Mouse (Mus musculus) liver, postnatal 0 days (tissue): ENCODE results near the gene Thtpa.

ENCODE experiments used
- CTCF ChIP-seq: sonication (generic); IDR thresholded peaks from 2 replicates; pipeline ENCODE4 v1.5.1; 2016; ENCODE audit warnings: antibody characterized with exemption, low read depth
- EP300 ChIP-seq: IDR thresholded peaks from 2 replicates; pipeline ENCODE4 v1.6.1; 2016; ENCODE audit warnings: antibody characterized with exemption, low read depth, mild to moderate bottlenecking

GRCm38 (mm10) chr14:55054191-55054749 lies 40.3 kb upstream of the Thtpa start:
- TF ChIP-seq CTCF, result no peak
- TF ChIP-seq EP300, result no peak
